Mouse (Mus musculus) lung, postnatal 10 days (tissue): ENCODE measurements around the gene Scn2b.

Experiments
- DNase-seq: peaks from one replicate; pipeline ENCODE4 v3.0.0; 2021

Scn2b gene

DNA sequence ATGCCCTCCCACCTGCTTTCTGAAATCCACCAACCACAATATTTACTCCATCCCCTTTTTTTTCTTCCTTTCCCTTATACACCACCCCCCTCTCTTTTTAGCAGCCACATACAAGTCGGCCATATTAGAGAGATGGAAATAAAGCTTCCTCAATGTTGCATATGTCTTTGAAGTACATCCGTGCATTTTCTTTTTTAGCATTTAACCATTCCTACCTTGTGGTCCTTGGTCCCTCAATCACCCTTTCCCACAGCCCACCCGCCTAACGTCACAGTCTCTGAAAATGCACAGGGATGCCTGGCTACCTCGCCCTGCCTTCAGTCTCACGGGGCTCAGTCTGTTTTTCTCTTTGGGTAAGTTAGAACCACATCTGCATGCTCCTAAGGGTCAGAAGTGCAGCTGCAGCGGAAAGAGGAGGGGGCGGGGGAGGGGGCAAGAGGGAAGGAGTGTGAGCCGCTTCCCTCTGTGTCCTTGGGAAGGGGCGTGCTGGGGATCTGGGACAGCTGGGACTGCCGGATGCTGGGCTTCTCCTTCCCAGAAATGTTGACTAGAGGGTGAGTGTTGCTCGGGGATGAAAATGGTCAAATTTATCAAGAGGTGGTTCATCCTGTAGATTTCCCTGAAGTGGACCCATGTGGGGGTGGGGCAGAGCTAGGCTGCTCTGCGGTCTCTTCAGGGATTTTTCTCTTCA, at the start of gene Scn2b:
Gene Scn2b (plus strand): TSS at position 42 of the 691 bp plus-strand sequence.
- DNase-seq: peak; percentile 34

- no peak for DNase-seq
Observed at GRCm38 (mm10) chr9:45071800-45072199, 45.8 kb upstream of the Scn2b start.

GRCm38 (mm10) chr9:45077859-45078258, 39.7 kb upstream of the Scn2b start:
- no peak for DNase-seq

DNA sequence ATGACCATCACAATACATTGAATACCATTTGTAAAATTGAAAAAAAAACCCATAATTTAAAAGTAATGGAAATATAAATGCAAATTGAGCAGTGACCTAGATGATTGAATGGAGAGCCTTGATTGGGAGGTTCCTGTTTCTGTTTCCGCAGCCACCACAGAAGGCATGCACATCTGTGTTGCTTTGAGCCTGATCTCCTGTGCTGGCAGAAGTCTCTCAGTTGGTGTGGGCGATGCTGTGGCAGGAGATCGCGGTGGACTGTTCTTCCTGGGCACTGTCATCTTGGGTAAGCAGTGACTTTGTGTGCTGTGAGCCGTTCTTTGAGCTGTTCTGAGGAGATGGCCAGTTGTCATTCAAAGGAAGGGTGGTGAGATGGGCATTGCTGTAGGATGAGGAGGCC, 38.6 kb upstream of the Scn2b start, which contains the start of gene Jaml:
Gene Jaml (plus strand): TSS at position 173 of the 400 bp plus-strand sequence.
- no peak for DNase-seq

- no peak for DNase-seq
Observed at GRCm38 (mm10) chr9:45083132-45083531, 34.5 kb upstream of the Scn2b start.

GRCm38 (mm10) chr9:45084556-45084955, 33.0 kb upstream of the Scn2b start:
- DNase-seq: no peak

DNA sequence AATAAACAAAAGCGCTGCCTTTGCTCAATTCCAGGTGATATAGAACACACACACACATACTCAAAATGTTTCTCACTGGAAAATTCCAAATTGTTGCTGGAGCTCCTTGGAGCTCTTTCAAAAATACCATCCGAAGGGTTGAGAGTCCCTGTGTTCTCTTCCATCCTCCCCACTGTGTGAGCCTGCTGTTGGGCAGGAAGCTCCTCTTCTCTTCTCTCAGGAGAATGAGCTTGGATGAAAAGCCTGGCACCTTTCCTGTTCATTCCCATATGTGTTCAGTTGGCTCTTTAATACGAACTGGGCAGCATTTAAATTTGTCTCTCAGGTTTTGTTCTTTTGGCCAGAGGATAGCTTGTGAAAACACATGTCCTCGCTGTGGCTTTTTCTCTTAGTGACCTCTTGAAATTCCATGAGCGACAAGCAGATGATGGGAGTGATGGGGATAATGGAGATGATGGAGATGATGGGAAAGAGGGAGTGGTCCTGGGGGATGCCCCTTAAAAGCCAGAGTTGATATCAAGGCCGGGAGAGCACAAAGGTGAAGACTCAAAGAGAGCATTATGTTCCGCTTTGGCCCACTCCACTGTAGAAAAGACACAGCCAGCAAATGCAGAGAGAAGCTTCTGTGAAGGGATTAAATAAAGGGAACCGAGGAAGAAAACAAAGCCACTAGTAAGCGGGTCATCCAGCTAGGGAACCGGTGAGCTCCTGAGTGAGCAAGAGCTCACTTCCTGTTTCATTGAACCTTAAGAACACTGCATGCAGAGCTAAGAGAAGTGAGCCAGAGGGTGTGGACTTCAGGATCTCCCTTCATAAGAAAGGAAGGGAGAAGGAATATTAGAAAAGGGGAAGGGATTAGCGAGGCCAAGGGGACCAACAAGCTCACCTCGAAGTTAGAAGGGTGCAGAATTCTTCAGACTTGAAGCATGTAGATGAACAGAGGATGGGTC, 31.6 kb upstream of the Scn2b start:
- no peak for DNase-seq

- no peak for DNase-seq
Observed at GRCm38 (mm10) chr9:45088040-45088439, 29.5 kb upstream of the Scn2b start.

DNA sequence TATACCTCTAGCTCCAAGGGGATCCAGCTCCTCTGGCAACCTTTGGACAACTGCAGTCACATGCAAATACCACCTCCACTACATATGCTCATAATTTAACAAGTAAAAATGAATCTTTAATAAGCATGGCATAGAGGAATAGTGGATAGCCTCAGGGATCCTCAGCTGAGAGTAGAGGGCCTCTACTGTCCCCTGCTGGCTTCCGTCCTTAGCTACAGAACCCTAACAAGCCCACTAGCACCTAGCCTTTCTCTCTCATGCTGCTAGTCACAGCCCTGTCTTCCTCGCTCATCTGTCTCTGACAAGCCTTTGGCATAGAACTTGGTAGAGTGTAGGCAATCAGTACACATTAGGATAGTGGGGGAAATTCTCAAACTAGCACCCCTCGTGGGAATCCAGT, 26.8 kb upstream of the Scn2b start:
- DNase-seq: no peak

DNA sequence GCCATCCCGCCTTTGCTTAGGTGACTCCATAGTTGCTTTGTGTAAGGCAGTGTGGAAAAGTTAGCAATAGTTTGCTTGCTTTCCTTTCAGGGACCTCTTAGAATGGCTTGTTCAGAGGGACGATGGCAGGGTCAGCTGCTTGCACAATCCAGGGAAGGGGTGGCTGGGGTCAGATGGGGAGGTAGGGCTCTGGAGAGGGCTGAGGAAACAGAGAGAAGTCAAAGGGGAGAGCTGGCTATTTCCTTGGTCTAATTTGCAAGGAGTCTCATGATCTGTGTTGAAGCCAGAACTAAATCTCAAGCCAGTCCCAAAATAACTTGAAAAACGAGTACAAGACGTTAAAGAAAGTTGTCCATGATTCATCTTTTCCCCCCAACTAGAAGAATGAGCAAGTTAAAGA, 24.9 kb upstream of the Scn2b start:
- DNase-seq: peak; percentile 37

DNA sequence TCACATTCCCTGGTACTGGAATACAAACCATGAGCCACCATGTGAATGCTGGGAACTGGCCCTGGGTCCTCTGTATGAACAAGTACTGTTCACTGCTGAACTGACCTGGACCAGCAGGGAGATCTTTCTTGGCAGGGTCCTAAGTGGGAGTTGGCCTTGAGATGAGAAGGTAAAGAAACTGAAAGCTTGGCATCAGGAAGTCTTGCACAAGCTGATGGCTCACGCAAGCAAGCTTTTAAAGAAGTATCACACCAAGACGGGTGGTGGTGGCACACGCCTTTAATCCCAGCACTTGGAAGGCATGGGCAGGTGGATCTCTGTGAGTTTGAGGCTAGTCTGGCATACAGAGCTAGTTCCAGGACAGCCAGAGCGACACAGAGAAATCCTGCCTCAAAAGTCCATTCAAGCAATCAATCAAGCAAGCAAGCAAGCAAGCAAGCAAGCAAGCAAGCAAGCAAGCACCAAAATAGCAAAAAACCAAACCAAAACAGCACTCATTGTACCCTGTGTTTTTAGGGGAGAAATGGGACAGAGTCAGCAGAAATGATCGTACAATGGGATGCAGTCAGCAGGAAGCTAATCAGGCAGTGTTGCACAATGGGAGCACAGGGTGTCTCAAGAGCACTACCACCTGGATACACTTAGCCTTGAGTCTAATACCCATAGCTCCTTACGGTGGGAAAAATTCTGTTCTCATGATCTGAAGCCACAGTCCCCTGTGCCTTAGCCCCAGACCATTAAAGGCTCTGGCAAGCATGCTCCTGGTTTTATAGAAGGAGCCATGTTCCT, 22.2 kb upstream of the Scn2b start:
- peak; percentile 57 for DNase-seq

- no peak for DNase-seq
Observed at GRCm38 (mm10) chr9:45097877-45098276, 19.7 kb upstream of the Scn2b start.

- DNase-seq: no peak
Observed at GRCm38 (mm10) chr9:45098426-45098825, 19.2 kb upstream of the Scn2b start.

- no peak for DNase-seq
Observed at GRCm38 (mm10) chr9:45102528-45102927, 15.1 kb upstream of the Scn2b start.

GRCm38 (mm10) chr9:45103211-45103979, 14.2 kb upstream of the Scn2b start:
- DNase-seq: no peak

GRCm38 (mm10) chr9:45105596-45106374, 11.8 kb upstream of the Scn2b start:
- DNase-seq: no peak

- DNase-seq: peak; percentile 20
Observed at GRCm38 (mm10) chr9:45115706-45116105, 1.9 kb upstream of the Scn2b start.

GRCm38 (mm10) chr9:45116819-45117218, 763 bp upstream of the Scn2b start:
- no peak for DNase-seq

- no peak for DNase-seq
Observed at GRCm38 (mm10) chr9:45118552-45118951, 970 bp downstream of the Scn2b start.

GRCm38 (mm10) chr9:45119316-45119953, 1.9 kb downstream of the Scn2b start:
- DNase-seq: no peak

GRCm38 (mm10) chr9:45119954-45120530, 2.5 kb downstream of the Scn2b start:
- DNase-seq: no peak
